Mouse (Mus musculus) induced T-regulatory cell, adult 2 months (primary cell): Measurements from ENCODE around the gene Vcp.
A peak's percentile ranks its signal among the peaks of the same experiment; 100 is the strongest.
"Not testable (repeated sequence)": the region's sequence is repeated elsewhere in the genome, so short reads cannot be mapped to it uniquely, and the experiment has no call there.

ENCODE experiments used
- DNase-seq: peaks from one replicate; pipeline ENCODE4 v3.0.0-alpha.2; 2012; ENCODE audit warnings: low read depth

The Vcp gene

GRCm38 (mm10) chr4:43029749-43030148, 29.4 kb upstream of the Vcp start:
- DNase-seq: no peak

- no peak for DNase-seq
Observed at GRCm38 (mm10) chr4:43029121-43029520, 28.8 kb upstream of the Vcp start.

GRCm38 (mm10) chr4:43025084-43025960, 25.0 kb upstream of the Vcp start, which contains the start of gene Pigo:
Gene Pigo, minus strand, starts transcription at chr4:43025819.
- DNase-seq: peak; percentile 97

GRCm38 (mm10) chr4:43024673-43025072, 24.4 kb upstream of the Vcp start:
- DNase-seq: no peak

- no peak for DNase-seq
Observed at GRCm38 (mm10) chr4:43021341-43021740, 21.0 kb upstream of the Vcp start.

GRCm38 (mm10) chr4:43020876-43021275, 20.6 kb upstream of the Vcp start:
- DNase-seq: no peak

GRCm38 (mm10) chr4:43019641-43020465, 19.5 kb upstream of the Vcp start:
- DNase-seq: no peak

GRCm38 (mm10) chr4:43019176-43019575, 18.9 kb upstream of the Vcp start:
- no peak for DNase-seq

- no peak for DNase-seq
Observed at GRCm38 (mm10) chr4:43018156-43018555, 17.8 kb upstream of the Vcp start.

GRCm38 (mm10) chr4:43012091-43012490, 11.8 kb upstream of the Vcp start:
- DNase-seq: no peak

GRCm38 (mm10) chr4:43010161-43011038, 10.1 kb upstream of the Vcp start, which contains the start of gene Fancg:
Gene Fancg, minus strand, starts transcription at chr4:43010506.
- peak; percentile 89 for DNase-seq

- peak; percentile 86 for DNase-seq
Observed at GRCm38 (mm10) chr4:43005765-43006164, 5.5 kb upstream of the Vcp start.

- DNase-seq: no peak
Observed at GRCm38 (mm10) chr4:43004951-43005350, 4.6 kb upstream of the Vcp start.

GRCm38 (mm10) chr4:43002756-43003439, 2.6 kb upstream of the Vcp start:
- no peak for DNase-seq

GRCm38 (mm10) chr4:43001272-43001671, 965 bp upstream of the Vcp start:
- DNase-seq: no peak

- DNase-seq: peak; percentile 86
Observed at GRCm38 (mm10) chr4:42999451-43000140, 711 bp downstream of the Vcp start.

- no peak for DNase-seq
Observed at GRCm38 (mm10) chr4:42998022-42998421, 2.3 kb downstream of the Vcp start.

- no peak for DNase-seq
Observed at GRCm38 (mm10) chr4:42988296-42988695, 12.0 kb downstream of the Vcp start.

GRCm38 (mm10) chr4:42980467-42980866, 19.8 kb downstream of the Vcp start:
- not testable (repeated sequence) for DNase-seq

GRCm38 (mm10) chr4:42978062-42978461, 22.2 kb downstream of the Vcp start:
- peak; percentile 44 for DNase-seq

GRCm38 (mm10) chr4:42973868-42974267, 26.4 kb downstream of the Vcp start:
- DNase-seq: no peak
